8 mouse cellular contexts compared by ENCODE assay signal in genomic region chr1:160080800-160081436, GRCm38 (mm10). TPM values are rescaled to one million over a fixed set of nuclear protein-coding genes. Genes with fewer than 3 reads are reported as not detected.
DNase-seq lines count a peak whose midpoint lies in the region; ATAC-seq and TF ChIP-seq lines count a peak whose summit lies in the region.

No protein-coding gene starts in this region.

- no peaks in the 10 kb centered on the region for H3K36me3 ChIP-seq in forebrain, embryonic 13.5 days (ENCODE audit: poor library complexity, severe bottlenecking)
- H3K36me3 ChIP-seq in hindbrain, embryonic 10.5 days: no peaks in the 10 kb centered on the region
- peaks cover 14% of the 10 kb centered on the region; the same call in 1 of the 2 replicates for H3K36me3 ChIP-seq in lung, postnatal 0 days (ENCODE audit: insufficient read depth, low read length)

- DNase-seq in MEL-GATA-1-ER (ENCODE audit: extremely low read depth, low read depth): peak; percentile 16
- peak; percentile 72 for DNase-seq in c-Kit-positive CD71-positive TER-119-positive erythroid progenitor cells, embryonic 14.5 days (ENCODE audit: low spot score)
- DNase-seq in hindbrain, embryonic 10.5 days (ENCODE audit: low spot score): peak; percentile 80
- peak; percentile 89 for DNase-seq in layer of hippocampus, adult 9-10 months (ENCODE audit: low spot score)
- peak; percentile 85 for DNase-seq in lung, postnatal 0 days (ENCODE audit: low spot score)
- DNase-seq in ovary, postnatal 14 days (ENCODE audit: low spot score): peak; percentile 78
- DNase-seq in thymus, postnatal 36 days: peak; percentile 77 to 83

- peak; percentile 23; the same call in 1 of the 2 replicates for TF ChIP-seq EP300 in lung, postnatal 0 days (IDR thresholded peaks at IDR 0.05)

- H3K9ac ChIP-seq in forebrain, embryonic 13.5 days: no peak overlapping the region
- no peak overlapping the region for H3K9ac ChIP-seq in lung, postnatal 0 days (replicated peaks; ENCODE audit: low read depth)

- no peaks in the 10 kb centered on the region for H3K27me3 ChIP-seq in forebrain, embryonic 13.5 days
- no peaks in the 10 kb centered on the region for H3K27me3 ChIP-seq in hindbrain, embryonic 10.5 days (ENCODE audit: insufficient read depth, poor library complexity, severe bottlenecking)
- H3K27me3 ChIP-seq in lung, postnatal 0 days (replicated peaks; ENCODE audit: insufficient read depth, low read length): no peaks in the 10 kb centered on the region

- 31% methylated on average over 2 of the region's 2 CpGs for WGBS in forebrain, embryonic 13.5 days
- WGBS in hindbrain, embryonic 10.5 days: 28% methylated on average over 2 of the region's 2 CpGs
- 21% methylated on average over 2 of the region's 2 CpGs for WGBS in lung, postnatal 0 days

- peak; percentile 78 for ATAC-seq in forebrain, embryonic 13.5 days
- ATAC-seq in lung, postnatal 0 days: no peak

- H3K9me3 ChIP-seq in forebrain, embryonic 13.5 days (replicated peaks): no peaks in the 10 kb centered on the region
- no peaks in the 10 kb centered on the region for H3K9me3 ChIP-seq in hindbrain, embryonic 10.5 days
- H3K9me3 ChIP-seq in lung, postnatal 0 days (ENCODE audit: low read length): no peaks in the 10 kb centered on the region

- H3K27ac ChIP-seq in forebrain, embryonic 13.5 days: no peak overlapping the region
- no peak overlapping the region for H3K27ac ChIP-seq in hindbrain, embryonic 10.5 days
- H3K27ac ChIP-seq in lung, postnatal 0 days (ENCODE audit: low read length): no peak overlapping the region

- H3K4me3 ChIP-seq in forebrain, embryonic 13.5 days: no peak overlapping the region
- no peak overlapping the region for H3K4me3 ChIP-seq in hindbrain, embryonic 10.5 days
- no peak overlapping the region for H3K4me3 ChIP-seq in lung, postnatal 0 days (ENCODE audit: low read depth, low read length)

- TF ChIP-seq CTCF in lung, postnatal 0 days (IDR thresholded peaks at IDR 0.05): peak; percentile 97

- H3K4me2 ChIP-seq in forebrain, embryonic 13.5 days: no peak overlapping the region
- no peak overlapping the region for H3K4me2 ChIP-seq in lung, postnatal 0 days (replicated peaks; ENCODE audit: low read depth, low read length)

- H3K4me1 ChIP-seq in forebrain, embryonic 13.5 days: no peaks in the 10 kb centered on the region
- no peaks in the 10 kb centered on the region for H3K4me1 ChIP-seq in hindbrain, embryonic 10.5 days (replicated peaks)
- H3K4me1 ChIP-seq in lung, postnatal 0 days (ENCODE audit: insufficient read depth, low read depth, low read length): no peaks in the 10 kb centered on the region

RNA-seq across cellular contexts. Expression of gene 4930523C07Rik, which starts 36.7 kb away (rescaled TPM):
- polyA plus RNA-seq in forebrain, embryonic 13.5 days (2015; fragmentation: Nextera tagmentation; extraction: Ambion mirVana): 1.8 TPM in 2 replicates
- 1.7 and 2.9 TPM in 2 replicates for polyA plus RNA-seq in hindbrain, embryonic 10.5 days (2016; fragmentation: Nextera tagmentation; extraction: Ambion mirVana)
- 111 and 115 TPM in 2 replicates for polyA plus RNA-seq in lung, postnatal 0 days (2015; fragmentation: Nextera tagmentation; extraction: Ambion mirVana)

Comparison
In these comparisons a context has a peak if more than half of its experiments do, and no peak if none do; other contexts are left out.
1. DNase-seq: peak in every context shown above with its lines; median percentile 89 in layer of hippocampus, adult 9-10 months; 85 in lung, postnatal 0 days; 80 in hindbrain, embryonic 10.5 days; 80 in thymus, postnatal 36 days; 78 in ovary, postnatal 14 days; 72 in c-Kit-positive CD71-positive TER-119-positive erythroid progenitor cells, embryonic 14.5 days; 16 in MEL-GATA-1-ER.
2. RNA of gene 4930523C07Rik, which starts 36.7 kb away (polyA plus RNA-seq): 111 to 115 TPM in lung, postnatal 0 days; 1.8 TPM in forebrain, embryonic 13.5 days and 1.7 to 2.9 TPM in hindbrain, embryonic 10.5 days; every median in the first group is over 10 times any median in the second.